Mouse (Mus musculus) hindbrain, embryonic 16.5 days (tissue): ENCODE data around the gene Cyp17a1. TPM values are rescaled to one million over a fixed set of nuclear protein-coding genes. Genes with fewer than 3 reads are reported as not detected.

ENCODE experiments used
- ATAC-seq: fragments of 200-750 bp; cut with Nextera tagmentation; 2 replicates; pipeline ENCODE4 v1.8.0; 2017; ENCODE audit warnings: moderate TSS enrichment, moderate library complexity
- H3K27ac ChIP-seq: fragments of 300-500 bp; sonication (generic); 2 replicates; pipeline ENCODE4 v1.5.1; 2014; ENCODE audit warnings: low read depth, mild to moderate bottlenecking, control low read depth, low read length, moderate library complexity
- H3K27me3 ChIP-seq: fragments of 300-500 bp; sonication (generic); replicated peaks from 2 replicates; pipeline ENCODE4 v1.6.1; 2014; ENCODE audit warnings: low read length; ENCODE audit not compliant: control insufficient read depth, insufficient read depth
- H3K36me3 ChIP-seq: fragments of 300-500 bp; sonication (generic); 2 replicates; pipeline ENCODE4 v1.6.1; 2014; ENCODE audit warnings: mild to moderate bottlenecking, low read length, moderate library complexity, mixed read lengths; ENCODE audit not compliant: control insufficient read depth, insufficient read depth
- H3K4me1 ChIP-seq: fragments of 300-500 bp; sonication (generic); 2 replicates; pipeline ENCODE4 v1.6.1; 2014; ENCODE audit warnings: low read depth, low read length; ENCODE audit not compliant: control insufficient read depth, insufficient read depth
- H3K4me2 ChIP-seq: fragments of 300-500 bp; sonication (generic); 2 replicates; pipeline ENCODE4 v1.6.1; 2014; ENCODE audit warnings: mild to moderate bottlenecking, low read length, control low read depth, moderate library complexity
- H3K4me3 ChIP-seq: fragments of 300-500 bp; sonication (generic); 2 replicates; pipeline ENCODE4 v1.5.1; 2014; ENCODE audit warnings: mild to moderate bottlenecking, low read length, control low read depth, moderate library complexity
- H3K9ac ChIP-seq: fragments of 300-500 bp; sonication (generic); 2 replicates; pipeline ENCODE4 v1.6.1; 2014; ENCODE audit warnings: low read depth, mild to moderate bottlenecking, control low read depth, low read length, moderate library complexity
- H3K9me3 ChIP-seq: fragments of 300-500 bp; sonication (generic); 2 replicates; pipeline ENCODE4 v1.6.1; 2014; ENCODE audit warnings: mild to moderate bottlenecking, low read length, moderate library complexity; ENCODE audit not compliant: control insufficient read depth
- WGBS: fragments of 180-500 bp; shearing (Covaris S2); extraction: QIAGEN DNeasy Blood & Tissue Kit; methylation state at CpG from one replicate; pipeline ENCODE4 v1.1.7; 2014; 5-methylcytosine and 5-hydroxymethylcytosine counted together
- polyA plus RNA-seq: library from polyadenylated mRNA; unstranded; fragments of >200 nt; fragmentation: Nextera tagmentation; extraction: Ambion mirVana; gene quantifications from 2 replicates; pipeline ENCODE4 v1.2.1, GENCODE M21; 2015

Cyp17a1 gene
- polyA plus RNA-seq, 1 experiment from 2014 or later = not detected

- Histone ChIP-seq H3K4me3 (no peak overlapping the region), H3K27ac (0 out of 2 replicates have a peak overlapping the region, but pooled peaks have one; percentile 3), H3K9me3 (no peaks in the 10 kb centered on the region), H3K9ac (no peak overlapping the region), H3K4me1 (peaks cover 38% of the 10 kb centered on the region), H3K4me2 (no peak overlapping the region), H3K36me3 (no peaks in the 10 kb centered on the region), H3K27me3 (no peaks in the 10 kb centered on the region)
- 61% methylated on average over 19 of the region's 19 CpGs for WGBS
- ATAC-seq = peak; percentile 49; the same call in 1 of the 2 replicates
These were observed 31.4 kb downstream of the Cyp17a1 start for GRCm38 (mm10) chr19:46641420-46642085.

GRCm38 (mm10) chr19:46640780-46641179 lies 32.2 kb downstream of the Cyp17a1 start:
- H3K27me3 ChIP-seq = no peaks in the 10 kb centered on the region
- no peak overlapping the region for H3K4me3 ChIP-seq
- WGBS = 84% methylated on average over 8 of the region's 8 CpGs
- peaks cover 38% of the 10 kb centered on the region for H3K4me1 ChIP-seq
- no peaks in the 10 kb centered on the region for H3K36me3 ChIP-seq
- H3K4me2 ChIP-seq = no peak overlapping the region
- ATAC-seq = no peak
- no peak overlapping the region for H3K9ac ChIP-seq
- no peak overlapping the region for H3K27ac ChIP-seq
- no peaks in the 10 kb centered on the region for H3K9me3 ChIP-seq

GRCm38 (mm10) chr19:46639496-46639895 lies 33.5 kb downstream of the Cyp17a1 start:
- WGBS = 91% methylated on average over 14 of the region's 14 CpGs
- Histone ChIP-seq H3K36me3 (no peaks in the 10 kb centered on the region), H3K9me3 (no peaks in the 10 kb centered on the region), H3K27me3 (no peaks in the 10 kb centered on the region), H3K4me2 (no peak overlapping the region), H3K4me3 (no peak overlapping the region), H3K27ac (no peak overlapping the region), H3K9ac (no peak overlapping the region), H3K4me1 (peaks cover 28% of the 10 kb centered on the region)
- ATAC-seq = no peak

GRCm38 (mm10) chr19:46639053-46639452 lies 33.9 kb downstream of the Cyp17a1 start:
- Histone ChIP-seq H3K36me3 (no peaks in the 10 kb centered on the region), H3K4me1 (peaks cover 23% of the 10 kb centered on the region), H3K27me3 (no peaks in the 10 kb centered on the region), H3K27ac (no peak overlapping the region), H3K4me2 (no peak overlapping the region), H3K9ac (no peak overlapping the region), H3K4me3 (no peak overlapping the region), H3K9me3 (no peaks in the 10 kb centered on the region)
- no peak for ATAC-seq

- peaks cover 11% of the 10 kb centered on the region for H3K4me1 ChIP-seq
- H3K27ac ChIP-seq = no peak overlapping the region
- H3K9me3 ChIP-seq = no peaks in the 10 kb centered on the region
- H3K4me2 ChIP-seq = no peak overlapping the region
- no peak overlapping the region for H3K4me3 ChIP-seq
- WGBS = 78% methylated on average over 6 of the region's 6 CpGs
- H3K27me3 ChIP-seq = no peaks in the 10 kb centered on the region
- no peaks in the 10 kb centered on the region for H3K36me3 ChIP-seq
- no peak for ATAC-seq
- no peak overlapping the region for H3K9ac ChIP-seq
These were observed 35.4 kb downstream of the Cyp17a1 start for GRCm38 (mm10) chr19:46637598-46637997.

- 68% methylated on average over 9 of the region's 9 CpGs for WGBS
- no peak overlapping the region for H3K9ac ChIP-seq
- no peaks in the 10 kb centered on the region for H3K36me3 ChIP-seq
- H3K9me3 ChIP-seq = no peaks in the 10 kb centered on the region
- no peak for ATAC-seq
- no peak overlapping the region for H3K27ac ChIP-seq
- no peak overlapping the region for H3K4me2 ChIP-seq
- H3K4me1 ChIP-seq = no peaks in the 10 kb centered on the region; the same call in none of the 2 replicates
- no peak overlapping the region for H3K4me3 ChIP-seq
- H3K27me3 ChIP-seq = no peaks in the 10 kb centered on the region
These were observed 37.2 kb downstream of the Cyp17a1 start for GRCm38 (mm10) chr19:46635766-46636165.

- Histone ChIP-seq H3K4me2 (no peak overlapping the region), H3K9me3 (no peaks in the 10 kb centered on the region), H3K4me1 (no peaks in the 10 kb centered on the region; the same call in 1 of the 2 replicates), H3K36me3 (no peaks in the 10 kb centered on the region), H3K27me3 (no peaks in the 10 kb centered on the region), H3K4me3 (no peak overlapping the region), H3K27ac (no peak overlapping the region), H3K9ac (no peak overlapping the region)
- 86% methylated on average over 9 of the region's 9 CpGs for WGBS
- no peak for ATAC-seq
These were observed 41.3 kb downstream of the Cyp17a1 start for GRCm38 (mm10) chr19:46631637-46632036.

- 72% methylated on average over 9 of the region's 9 CpGs for WGBS
- Histone ChIP-seq H3K4me3 (no peak overlapping the region), H3K4me2 (no peak overlapping the region), H3K9ac (no peak overlapping the region), H3K27me3 (no peaks in the 10 kb centered on the region), H3K4me1 (no peaks in the 10 kb centered on the region), H3K36me3 (no peaks in the 10 kb centered on the region), H3K27ac (no peak overlapping the region; the same call in 1 of the 2 replicates), H3K9me3 (no peaks in the 10 kb centered on the region)
- ATAC-seq = no peak
These were observed 43.2 kb downstream of the Cyp17a1 start for GRCm38 (mm10) chr19:46629807-46630206.

- H3K4me3 ChIP-seq = no peak overlapping the region
- peaks cover 10% of the 10 kb centered on the region for H3K4me1 ChIP-seq
- no peak overlapping the region for H3K4me2 ChIP-seq
- H3K9me3 ChIP-seq = no peaks in the 10 kb centered on the region
- WGBS = 94% methylated on average over 10 of the region's 10 CpGs
- ATAC-seq = no peak
- no peaks in the 10 kb centered on the region for H3K36me3 ChIP-seq
- no peak overlapping the region for H3K27ac ChIP-seq
- no peaks in the 10 kb centered on the region for H3K27me3 ChIP-seq
- no peak overlapping the region for H3K9ac ChIP-seq
These were observed 44.6 kb downstream of the Cyp17a1 start for GRCm38 (mm10) chr19:46628403-46628802.
